Mouse (Mus musculus) brain, embryonic 14.5 days (tissue): ENCODE measurements around the gene Ccdc14. TPM values are rescaled to one million over a fixed set of nuclear protein-coding genes. Genes with fewer than 3 reads are reported as not detected.

Experiments used
- DNase-seq: peaks from one replicate; pipeline ENCODE4 v3.0.0-alpha.2; 2011; ENCODE audit warnings: low read depth
- CTCF ChIP-seq: fragments of 200-500 bp; IDR thresholded peaks from 2 replicates; pipeline ENCODE4 v1.5.1; 2012; ENCODE audit warnings: inconsistent platforms, mild to moderate bottlenecking, moderate library complexity, borderline replicate concordance; ENCODE audit not compliant: insufficient read depth, insufficient read length; ENCODE audit errors: extremely low read depth
- POLR2A ChIP-seq: fragments of 200-500 bp; IDR thresholded peaks from 2 replicates; pipeline ENCODE4 v1.6.1; 2012; ENCODE audit warnings: mild to moderate bottlenecking, inconsistent platforms, borderline replicate concordance; ENCODE audit not compliant: poor library complexity, insufficient read depth, insufficient read length, severe bottlenecking; ENCODE audit errors: extremely low read depth
- polyA plus RNA-seq: library from polyadenylated mRNA; depleted of rRNA; stranded (reverse); fragments of >200 nt; gene quantifications from 2 replicates; pipeline ENCODE4 v1.2.3, GENCODE M21; 2012; rRNA removed

Ccdc14 gene
- polyA plus RNA-seq, 1 experiment, result 7.1 TPM

GRCm38 (mm10) chr16:34766193-34766592, 75.8 kb downstream of the Ccdc14 start:
- no peak for TF ChIP-seq POLR2A
- TF ChIP-seq CTCF, result no peak
- DNase-seq, result no peak

GRCm38 (mm10) chr16:34767443-34767842, 77.0 kb downstream of the Ccdc14 start:
- TF ChIP-seq POLR2A (no peak), CTCF (no peak)
- no peak for DNase-seq

GRCm38 (mm10) chr16:34768436-34768835, 78.0 kb downstream of the Ccdc14 start:
- no peak for TF ChIP-seq POLR2A
- TF ChIP-seq CTCF, result no peak
- DNase-seq, result peak; percentile 83

- no peak for TF ChIP-seq CTCF
- no peak for TF ChIP-seq POLR2A
- no peak for DNase-seq
Measured at GRCm38 (mm10) chr16:34770127-34770526, 79.7 kb downstream of the Ccdc14 start.

GRCm38 (mm10) chr16:34772445-34773032, 82.1 kb downstream of the Ccdc14 start:
- DNase-seq, result peak; percentile 75

More at GRCm38 (mm10) chr16:34772445-34773032, 82.1 kb downstream of the Ccdc14 start:
- TF ChIP-seq POLR2A (no peak), CTCF (no peak)

Other genes with a start within 250 kb of the Ccdc14 start
- 30.4 and 52.2 TPM in 2 replicates for gene Kalrn, start 117.1 kb upstream of the Ccdc14 start, polyA plus RNA-seq
- not detected in 2 replicates for gene Ropn1, start 40.7 kb upstream of the Ccdc14 start, polyA plus RNA-seq
- 5.7 and 8.9 TPM in 2 replicates for gene Mylk, start 54.6 kb downstream of the Ccdc14 start, polyA plus RNA-seq